Mouse (Mus musculus): ENCODE measurements around the gene Fktn.
"Not testable (repeated sequence)": the region's sequence is repeated elsewhere in the genome, so short reads cannot be mapped to it uniquely, and the experiment has no call there.

The Fktn gene

DNA sequence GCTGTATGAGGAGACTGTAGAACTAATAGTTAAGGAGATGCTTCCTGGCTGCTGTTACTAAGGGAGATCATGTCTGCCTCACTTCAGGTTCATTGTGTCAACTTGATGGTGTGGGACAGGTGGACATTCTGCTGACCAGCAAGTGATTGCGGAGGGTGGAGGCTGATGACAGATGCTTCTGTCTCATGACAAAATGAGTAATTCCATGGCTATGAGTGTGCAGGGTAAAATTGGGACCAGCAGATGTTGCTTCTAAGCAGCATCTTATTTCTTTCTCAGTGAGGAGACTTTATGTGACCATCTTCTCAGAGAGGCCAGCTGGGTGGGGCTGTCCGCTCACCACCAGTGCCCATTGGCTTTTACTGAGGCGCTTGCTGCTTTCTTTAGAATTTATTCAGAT, 45.9 kb downstream of the Fktn start:
- in situ Hi-C loops (cut with MboI; ENCODE audit: low pct_unique_long_range_greater_than_20kb in 1 of 2, low sequenced_read_pairs in 2 of 2, unreplicated experiment in 1 of 2), result no loop called here

DNA sequence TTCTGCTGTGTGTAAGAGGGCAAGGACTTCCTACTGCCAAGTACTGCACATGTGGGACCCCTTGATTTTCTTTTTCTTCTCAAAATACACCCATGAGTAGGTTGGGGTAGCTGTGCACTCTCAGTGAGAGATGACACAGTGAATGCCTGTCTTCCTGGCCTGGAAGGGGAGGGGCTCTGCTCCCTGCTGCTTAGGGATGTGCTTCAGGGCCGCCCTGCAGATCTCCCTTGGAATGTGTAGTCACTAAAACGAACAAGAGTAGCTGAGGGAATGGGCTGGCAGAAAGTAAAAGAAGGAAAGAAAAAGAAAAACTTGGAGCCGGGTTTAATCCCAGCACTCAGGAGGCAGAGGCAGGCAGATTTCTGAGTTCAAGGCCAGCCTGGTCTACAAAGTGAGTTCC, 48.7 kb downstream of the Fktn start:
- in situ Hi-C loops (cut with MboI; ENCODE audit: low pct_unique_long_range_greater_than_20kb in 1 of 2, low sequenced_read_pairs in 2 of 2, unreplicated experiment in 1 of 2), result no loop called here

DNA sequence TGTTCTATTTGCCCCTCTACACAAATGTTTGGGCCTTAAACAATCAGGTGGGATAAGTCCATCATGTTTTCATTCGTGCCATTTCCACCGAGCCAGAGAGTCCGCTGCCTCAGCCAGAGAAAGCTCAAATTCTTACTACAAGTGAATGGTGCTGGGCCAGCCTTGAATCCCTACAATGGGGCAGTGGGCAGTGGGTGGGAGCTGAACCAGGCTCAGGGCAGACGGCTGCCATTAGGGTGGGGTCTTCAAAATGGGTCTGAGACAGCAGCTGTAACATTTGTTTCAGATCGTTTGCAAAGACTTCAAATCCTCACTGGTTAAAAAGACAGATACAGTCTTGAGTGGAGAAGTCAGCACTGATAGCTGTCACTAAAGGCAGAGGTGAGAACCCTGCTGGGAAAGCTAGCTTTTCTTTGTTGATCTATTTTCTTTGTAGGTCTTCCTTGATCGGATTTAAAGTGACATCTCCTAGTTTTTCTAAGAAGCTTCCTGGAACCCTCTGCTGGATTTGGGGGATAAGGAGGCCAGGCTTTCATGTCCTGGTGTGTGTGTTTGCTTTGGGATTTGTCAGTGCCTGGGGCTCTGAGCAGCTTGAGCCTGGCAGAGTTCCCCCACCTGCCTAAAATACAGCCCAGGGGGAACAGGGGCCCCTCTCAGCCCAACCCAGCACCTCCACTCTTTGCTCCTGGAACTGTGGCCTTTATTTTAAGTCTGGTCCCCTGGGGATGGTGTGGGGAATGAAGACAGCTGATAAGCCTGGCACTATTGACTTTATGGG, 57.3 kb downstream of the Fktn start:
- in situ Hi-C loops (cut with MboI; ENCODE audit: low pct_unique_long_range_greater_than_20kb in 1 of 2, low sequenced_read_pairs in 2 of 2, unreplicated experiment in 1 of 2), result no loop called here

DNA sequence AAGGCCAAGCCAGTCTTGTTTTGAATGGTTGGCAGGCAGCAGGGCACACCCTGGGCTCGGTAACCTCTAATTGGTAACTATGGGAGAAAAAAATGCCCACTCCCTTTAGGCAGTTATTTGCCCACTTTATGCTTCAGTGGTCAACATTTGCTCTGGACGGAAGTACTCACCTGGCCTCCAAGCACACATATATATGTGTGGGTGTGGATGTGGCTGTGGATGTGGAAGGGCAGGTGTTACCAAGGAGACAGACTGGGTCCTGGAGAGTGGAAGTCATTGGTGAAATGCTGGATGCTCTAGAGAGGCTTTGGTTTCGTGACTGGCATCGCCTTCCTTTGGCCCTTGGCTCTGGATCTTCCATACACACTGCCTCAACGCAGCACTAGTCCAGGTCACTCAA, 58.2 kb downstream of the Fktn start:
- in situ Hi-C loops (cut with MboI; ENCODE audit: low pct_unique_long_range_greater_than_20kb in 1 of 2, low sequenced_read_pairs in 2 of 2, unreplicated experiment in 1 of 2), result no loop called here

DNA sequence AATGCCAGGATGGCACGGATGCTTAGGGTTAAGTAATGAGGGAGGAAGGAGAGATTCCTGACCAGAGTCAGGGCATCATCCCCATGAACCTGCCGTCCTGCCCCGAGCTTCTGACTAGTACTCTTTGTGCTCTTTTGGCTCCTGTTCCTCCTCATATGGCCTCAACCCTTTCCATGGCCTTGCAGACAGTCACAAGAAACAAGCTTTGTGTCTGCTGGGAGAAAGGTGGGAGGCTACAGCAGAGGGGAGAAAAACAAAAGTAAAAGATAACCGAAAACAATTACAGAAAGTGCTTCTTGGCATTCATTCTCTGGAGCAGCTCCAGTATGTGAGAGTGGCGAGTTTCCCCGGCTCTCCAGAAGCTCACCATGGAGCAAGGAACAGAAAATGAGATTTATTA, 60.1 kb downstream of the Fktn start:
- in situ Hi-C loops (cut with MboI; ENCODE audit: low pct_unique_long_range_greater_than_20kb in 1 of 2, low sequenced_read_pairs in 2 of 2, unreplicated experiment in 1 of 2), result no loop called here

DNA sequence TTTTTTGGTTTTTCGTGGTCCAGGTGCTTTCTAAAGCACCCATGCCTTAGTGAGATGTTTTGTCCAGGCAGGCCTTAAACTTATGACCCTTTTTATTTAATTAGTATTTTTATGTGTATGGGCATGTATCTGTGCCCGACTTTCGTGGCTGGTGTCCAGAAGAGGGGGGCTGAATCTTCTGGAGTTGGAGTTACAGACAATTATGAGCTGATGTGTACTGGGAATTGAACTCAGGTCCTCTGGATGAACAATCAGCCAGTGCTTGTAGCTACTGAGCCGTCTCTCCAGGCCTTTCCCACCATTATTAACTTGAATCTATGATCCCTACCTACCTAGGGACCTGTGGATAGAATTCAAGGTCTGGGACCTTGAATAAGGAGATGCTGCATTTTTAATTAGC, 67.6 kb downstream of the Fktn start:
- in situ Hi-C loops (cut with MboI; ENCODE audit: low pct_unique_long_range_greater_than_20kb in 1 of 2, low sequenced_read_pairs in 2 of 2, unreplicated experiment in 1 of 2), result loop anchor here in 1 of 2 experiments (10.0 kb wide), 1 partner anchor 63 kb away; no protein-coding TSS in a partner anchor

DNA sequence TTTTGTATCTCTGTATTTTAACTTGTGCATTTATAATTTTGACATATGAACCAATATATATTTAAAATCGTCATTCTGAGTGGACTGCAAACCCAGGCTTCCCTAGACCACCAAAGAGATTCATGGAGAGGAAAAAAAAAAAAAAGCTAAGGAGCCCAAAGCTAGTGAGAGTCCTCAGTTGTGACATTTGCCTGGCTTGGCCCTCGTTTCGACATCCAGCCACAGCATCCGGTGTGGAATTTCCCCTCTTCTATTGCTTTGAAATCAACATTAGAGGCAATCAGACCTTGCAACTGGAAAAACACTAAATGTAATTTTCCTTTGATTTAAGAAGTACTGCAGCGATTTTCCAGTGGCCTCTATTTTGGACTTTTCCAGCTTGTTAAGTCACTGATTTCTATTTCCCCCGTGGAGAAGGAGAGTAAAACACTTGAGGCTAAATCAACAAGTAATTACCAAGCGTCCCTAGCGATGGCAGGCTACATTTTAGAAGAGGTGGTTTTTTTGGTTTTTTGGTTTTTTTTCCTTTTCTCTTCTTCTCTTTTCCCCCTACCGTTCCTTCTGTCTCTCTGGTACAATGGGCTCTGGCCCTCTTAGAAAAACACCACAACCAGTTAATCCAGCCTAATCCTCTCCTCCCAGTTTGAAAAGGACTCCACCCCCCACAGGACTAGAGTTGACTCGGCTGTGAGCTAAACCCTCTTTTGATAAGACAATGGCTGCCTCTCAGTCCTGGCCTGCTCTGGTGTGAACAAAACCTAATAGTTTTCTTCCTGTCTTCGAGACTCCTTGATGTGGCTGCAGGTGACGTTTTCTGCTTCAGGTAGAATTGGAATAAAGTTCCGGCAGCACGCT, 68.6 kb downstream of the Fktn start:
- in situ Hi-C loops (cut with MboI; ENCODE audit: low pct_unique_long_range_greater_than_20kb in 1 of 2, low sequenced_read_pairs in 2 of 2, unreplicated experiment in 1 of 2), result loop anchor here in 1 of 2 experiments (10.0 kb wide), 1 partner anchor 62 kb away; no protein-coding TSS in a partner anchor

DNA sequence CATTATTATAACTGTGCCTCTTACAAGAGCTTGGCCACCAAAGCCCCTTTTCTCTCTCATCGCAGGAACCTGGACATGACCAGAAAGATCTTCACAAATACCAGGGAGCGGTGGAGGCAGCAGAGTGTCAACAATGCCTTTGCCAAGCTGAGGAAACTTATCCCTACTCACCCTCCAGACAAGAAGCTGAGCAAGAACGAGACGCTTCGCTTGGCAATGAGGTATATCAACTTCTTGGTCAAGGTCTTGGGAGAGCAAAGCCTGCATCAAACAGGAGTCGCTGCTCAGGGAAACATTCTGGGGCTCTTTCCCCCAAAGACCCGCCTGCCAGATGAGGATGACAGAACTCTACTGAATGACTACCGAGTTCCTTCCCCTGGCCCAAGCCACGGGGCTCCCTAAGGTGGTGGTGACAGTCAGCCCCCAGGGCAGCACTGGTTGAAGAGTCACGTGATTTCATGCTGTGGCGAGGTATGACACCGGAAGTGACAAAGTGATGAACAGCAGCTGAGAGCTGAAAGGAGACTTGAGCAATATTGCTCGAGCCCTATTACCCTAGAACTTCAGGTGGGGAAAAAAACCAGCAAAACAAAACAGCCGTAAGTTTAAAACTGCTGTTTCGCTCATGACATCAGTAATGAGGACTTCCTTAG, 72.1 kb downstream of the Fktn start:
- in situ Hi-C loops (cut with MboI; ENCODE audit: low pct_unique_long_range_greater_than_20kb in 1 of 2, low sequenced_read_pairs in 2 of 2, unreplicated experiment in 1 of 2), result loop anchor here in 1 of 2 experiments (10.0 kb wide), 1 partner anchor 59 kb away; no protein-coding TSS in a partner anchor

DNA sequence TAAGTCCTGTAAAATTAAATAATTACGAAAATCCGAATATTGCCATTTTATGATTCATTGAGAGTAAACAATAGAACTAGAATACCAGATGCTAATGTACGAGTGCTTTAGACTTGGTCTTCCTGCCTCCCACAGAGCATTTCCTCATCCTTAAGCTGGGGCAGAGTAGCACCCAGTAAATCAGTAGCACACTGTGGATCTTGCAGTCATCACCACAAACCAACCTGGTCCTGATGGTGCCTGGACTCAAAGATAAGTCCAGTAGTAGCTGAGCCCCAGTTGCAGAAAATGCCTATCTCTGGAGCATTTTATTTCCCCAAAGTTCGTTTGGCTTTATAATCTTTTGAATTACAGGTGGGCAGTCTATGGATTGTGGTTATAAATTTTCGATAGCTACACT, 73.1 kb downstream of the Fktn start:
- in situ Hi-C loops (cut with MboI; ENCODE audit: low pct_unique_long_range_greater_than_20kb in 1 of 2, low sequenced_read_pairs in 2 of 2, unreplicated experiment in 1 of 2), result loop anchor here in 1 of 2 experiments (10.0 kb wide), 1 partner anchor 58 kb away; no protein-coding TSS in a partner anchor

DNA sequence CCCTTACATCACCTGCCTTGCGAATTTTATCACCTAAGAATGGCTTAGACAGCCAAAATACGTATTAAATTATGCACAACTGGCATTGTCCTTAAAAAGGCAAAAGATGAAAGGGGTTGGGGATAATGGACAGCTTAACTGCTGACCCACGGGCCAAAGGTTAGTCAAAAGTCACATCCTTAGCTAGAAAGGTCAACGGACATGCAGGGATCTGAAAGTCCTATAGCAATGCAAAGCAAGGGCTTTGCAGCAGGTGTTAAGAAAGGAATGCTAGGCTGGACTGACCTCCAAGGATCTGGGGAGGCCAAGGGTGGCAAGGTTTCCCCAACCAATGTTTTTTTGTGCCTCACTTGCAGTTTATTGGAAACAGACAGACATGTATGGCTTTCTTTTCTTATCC, 75.5 kb downstream of the Fktn start:
- in situ Hi-C loops (cut with MboI; ENCODE audit: low pct_unique_long_range_greater_than_20kb in 1 of 2, low sequenced_read_pairs in 2 of 2, unreplicated experiment in 1 of 2), result loop anchor here in 1 of 2 experiments (10.0 kb wide), 1 partner anchor 55 kb away; no protein-coding TSS in a partner anchor

DNA sequence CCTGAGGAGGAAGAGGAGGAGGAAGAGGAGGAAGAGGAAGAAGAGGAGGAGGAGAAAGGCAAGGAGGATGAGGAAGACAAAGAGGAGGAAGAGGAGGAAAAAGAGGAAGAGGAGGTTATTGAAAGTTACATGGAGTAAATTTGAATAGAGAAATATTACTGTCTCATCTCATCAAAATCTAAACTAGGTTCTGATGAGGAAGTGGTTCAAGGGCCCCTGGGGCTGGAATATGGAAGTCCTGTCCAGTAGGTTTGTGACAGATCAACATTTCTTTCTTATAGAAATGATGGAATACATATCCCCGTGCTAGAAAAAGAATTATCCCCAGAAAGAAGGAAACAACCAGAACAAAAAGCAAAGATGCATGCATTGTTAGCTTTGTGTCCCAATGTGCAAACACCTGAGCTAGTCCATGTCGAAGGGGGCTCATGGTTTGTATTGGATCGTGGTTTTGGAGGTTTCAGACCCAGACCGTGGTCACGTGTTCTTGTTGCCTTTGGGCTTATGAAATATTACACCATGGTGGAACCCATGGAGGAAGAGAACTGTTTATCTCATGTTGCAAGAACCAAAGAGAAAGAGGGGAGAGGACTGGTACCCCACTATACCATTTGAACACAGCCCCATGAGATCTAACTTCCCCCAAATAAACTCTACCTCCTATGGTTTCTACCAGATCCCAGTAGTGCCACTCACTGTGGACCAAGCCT, 80.6 kb downstream of the Fktn start:
- in situ Hi-C loops (cut with MboI; ENCODE audit: low pct_unique_long_range_greater_than_20kb in 1 of 2, low sequenced_read_pairs in 2 of 2, unreplicated experiment in 1 of 2), result no loop called here

DNA sequence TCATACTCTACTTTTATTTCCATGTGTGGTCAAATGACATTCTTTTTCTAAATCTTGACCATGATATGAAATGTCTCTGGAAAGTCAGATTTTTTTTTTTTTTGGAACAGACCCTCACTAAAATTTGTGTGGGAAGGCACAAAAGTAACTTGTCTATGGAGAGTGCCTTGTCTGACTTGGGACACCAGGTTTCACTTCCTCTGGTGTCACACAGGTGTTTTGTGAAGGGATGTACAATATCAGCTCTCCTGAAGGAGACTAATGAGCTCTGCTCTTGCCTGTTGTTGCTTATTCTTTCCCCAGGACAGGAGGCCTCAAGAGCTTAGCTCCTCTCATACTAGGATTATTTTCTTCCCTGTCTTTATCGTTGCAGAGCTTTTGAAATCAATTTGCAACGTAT, 81.3 kb downstream of the Fktn start:
- in situ Hi-C loops (cut with MboI; ENCODE audit: low pct_unique_long_range_greater_than_20kb in 1 of 2, low sequenced_read_pairs in 2 of 2, unreplicated experiment in 1 of 2), result no loop called here

DNA sequence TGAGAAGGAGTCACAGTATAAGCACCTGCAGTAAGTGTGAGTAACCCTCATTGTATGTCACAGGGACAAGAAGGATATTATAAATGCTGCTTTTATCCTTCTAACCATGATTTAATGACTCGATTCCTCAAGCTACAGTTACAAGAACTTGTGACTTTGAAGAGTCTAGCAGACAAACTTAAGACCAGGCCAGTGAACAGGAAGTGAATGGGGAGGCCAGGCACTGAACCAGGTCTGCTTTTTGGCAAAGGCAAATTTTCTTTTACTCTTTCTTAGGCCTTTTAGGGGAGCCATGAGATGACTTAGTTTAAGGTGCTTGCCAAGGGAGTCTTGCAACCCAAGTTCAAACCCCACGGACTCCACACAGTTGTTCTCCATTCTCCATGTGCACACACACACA, 81.9 kb downstream of the Fktn start:
- in situ Hi-C loops (cut with MboI; ENCODE audit: low pct_unique_long_range_greater_than_20kb in 1 of 2, low sequenced_read_pairs in 2 of 2, unreplicated experiment in 1 of 2), result no loop called here

DNA sequence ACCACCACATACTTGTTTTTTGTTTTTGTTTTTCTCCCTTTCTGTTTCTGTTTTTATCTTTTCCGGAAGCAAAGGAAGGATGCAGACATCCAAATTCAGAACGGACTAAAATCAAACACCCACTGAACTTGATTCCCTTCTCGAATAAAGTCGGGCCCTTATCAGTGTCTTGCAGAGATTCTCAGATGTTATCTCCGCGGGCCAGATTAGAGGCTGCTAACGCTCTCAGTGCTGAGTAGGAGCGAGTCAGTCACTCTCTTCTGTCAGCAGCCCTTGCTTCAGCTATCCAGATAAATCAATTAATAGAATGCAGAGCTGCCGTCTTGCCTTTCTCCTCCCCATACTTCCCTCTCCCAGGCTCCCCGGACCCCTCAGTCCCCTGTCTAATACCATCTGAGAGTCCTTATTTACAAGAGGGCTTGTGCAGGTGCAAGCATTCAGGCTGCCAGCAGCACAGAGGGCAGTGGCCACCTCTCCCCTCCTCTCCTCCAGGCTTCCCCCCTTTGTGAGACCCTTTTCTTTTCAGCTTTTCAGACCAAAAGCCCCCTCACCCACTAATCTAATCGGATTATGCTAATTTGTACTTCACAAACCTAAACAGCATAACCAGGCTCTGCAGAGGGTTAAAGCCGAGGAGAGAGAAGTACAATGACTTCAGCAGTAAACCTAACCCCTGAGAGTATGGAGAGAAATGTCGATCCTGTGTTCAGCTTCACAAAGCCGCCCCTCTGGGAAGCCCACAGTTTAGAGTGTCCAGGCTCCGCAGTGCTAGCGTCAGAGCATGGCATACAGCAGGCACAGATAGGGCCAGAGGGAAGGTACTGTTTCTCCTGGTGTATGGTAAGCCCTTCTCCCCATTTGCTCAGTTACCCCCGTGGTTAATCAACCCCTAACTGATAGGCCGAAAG, 83.3 kb downstream of the Fktn start:
- in situ Hi-C loops (cut with MboI; ENCODE audit: low pct_unique_long_range_greater_than_20kb in 1 of 2, low sequenced_read_pairs in 2 of 2, unreplicated experiment in 1 of 2), result no loop called here

DNA sequence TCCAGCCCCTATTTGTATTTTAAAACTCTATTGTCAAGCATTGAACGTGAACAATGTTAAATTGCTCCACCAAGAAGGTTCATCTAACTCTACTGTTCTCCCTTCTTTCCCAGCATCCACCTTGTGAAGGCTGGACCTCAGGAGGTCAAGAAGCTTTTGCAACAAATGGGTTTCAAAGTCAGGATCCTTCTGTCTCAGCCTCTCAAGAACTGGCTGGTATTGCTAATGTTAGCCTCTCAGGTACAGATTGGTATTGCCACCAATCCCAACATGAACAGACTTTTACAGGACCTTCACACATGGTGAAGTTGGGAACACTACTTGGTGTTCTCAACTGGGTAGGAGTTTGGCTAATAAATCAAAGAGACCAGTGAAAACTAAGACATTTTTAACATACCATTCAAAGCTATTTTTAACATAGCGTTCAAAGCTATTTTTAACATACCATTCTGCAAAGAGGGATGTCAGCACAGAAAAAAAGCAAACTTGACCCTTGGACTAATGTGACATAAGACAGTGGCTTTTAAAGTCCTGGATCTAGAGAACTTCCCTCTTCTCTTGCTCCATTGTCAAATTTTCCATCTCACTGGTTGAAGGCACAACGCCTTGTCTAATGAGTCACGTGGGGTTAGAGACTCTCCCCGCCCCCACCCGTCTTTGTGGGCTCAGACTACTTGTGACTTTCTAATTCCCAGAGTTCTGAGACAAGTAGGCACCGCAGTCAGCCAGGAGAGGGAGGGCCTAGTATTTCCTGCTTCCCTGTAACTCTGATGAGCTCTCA, 85.3 kb downstream of the Fktn start:
- in situ Hi-C loops (cut with MboI; ENCODE audit: low pct_unique_long_range_greater_than_20kb in 1 of 2, low sequenced_read_pairs in 2 of 2, unreplicated experiment in 1 of 2), result no loop called here

DNA sequence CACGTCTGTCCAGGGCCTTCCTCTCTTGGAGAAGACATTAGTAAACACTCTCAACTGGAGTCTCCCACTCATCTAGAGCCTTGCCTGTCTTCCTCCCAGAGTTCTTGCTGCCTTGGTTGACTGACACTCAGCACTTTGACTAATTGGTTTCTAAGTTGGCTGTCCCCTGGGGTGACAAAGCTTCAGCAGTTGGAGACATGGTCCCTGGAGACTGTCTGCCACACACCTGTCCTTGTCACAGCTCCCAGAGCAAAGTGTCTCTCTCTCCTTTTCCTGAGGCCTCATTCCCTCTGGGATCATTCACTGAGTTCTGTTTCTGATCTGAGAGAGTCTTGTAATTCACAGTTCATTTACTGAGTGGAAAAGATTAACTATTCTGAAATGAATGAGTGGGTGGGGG, 86.0 kb downstream of the Fktn start:
- in situ Hi-C loops (cut with MboI; ENCODE audit: low pct_unique_long_range_greater_than_20kb in 1 of 2, low sequenced_read_pairs in 2 of 2, unreplicated experiment in 1 of 2), result no loop called here

DNA sequence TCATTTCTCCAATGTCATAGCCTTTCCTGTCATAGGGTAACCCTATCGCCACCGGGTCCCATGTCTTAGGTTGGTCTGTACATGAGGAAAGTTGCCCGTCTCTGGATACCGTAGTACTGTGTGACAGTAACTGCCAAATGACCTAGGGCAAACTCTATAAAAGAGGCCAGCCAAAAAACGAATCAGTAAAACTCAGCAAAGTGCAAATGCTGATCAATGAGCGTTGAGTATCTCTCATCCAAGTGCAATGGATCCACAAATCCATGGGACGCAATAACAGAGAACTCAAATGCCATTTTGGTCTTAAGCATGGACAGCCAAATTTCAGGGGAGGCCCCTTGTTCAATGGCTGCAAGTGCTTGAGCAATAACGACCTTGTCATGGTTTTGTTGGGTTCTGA, 89.9 kb downstream of the Fktn start:
- in situ Hi-C loops (cut with MboI; ENCODE audit: low pct_unique_long_range_greater_than_20kb in 1 of 2, low sequenced_read_pairs in 2 of 2, unreplicated experiment in 1 of 2), result not testable (repeated sequence)

All from mouse embryonic stem cell (cell line).